Mouse (Mus musculus) subcutaneous adipose tissue, adult 2 months (tissue): ENCODE results near the gene Foxf2. TPM values are rescaled to one million over a fixed set of nuclear protein-coding genes. Genes with fewer than 3 reads are reported as not detected.

Experiments
- polyA plus RNA-seq: library from polyadenylated mRNA; depleted of rRNA; stranded (reverse); fragments of >200 nt; gene quantifications from 2 replicates; pipeline ENCODE4 v1.2.3, GENCODE M21; 2012; ENCODE audit warnings: low replicate concordance; rRNA removed

Gene Foxf2
- 0.14 and 0.19 TPM in 2 replicates for polyA plus RNA-seq

GRCm38 (mm10) chr13:31625333-31626101, at the start of gene Foxf2:
TSS of gene Foxf2 (plus strand) at chr13:31625816.

Other genes with a start within 250 kb of the Foxf2 start
- gene Foxq1, start 69.7 kb upstream of the Foxf2 start, polyA plus RNA-seq: 0.03 and 1.9 TPM in 2 replicates
- 0.06 TPM in 1 of 2 replicates, not detected in the other for gene A530084C06Rik, start 66.5 kb upstream of the Foxf2 start, polyA plus RNA-seq
- gene Foxc1, start 180.8 kb downstream of the Foxf2 start, polyA plus RNA-seq: 0.87 and 1.5 TPM in 2 replicates